Mouse (Mus musculus): Measurements from ENCODE around the gene Nags.

DNA sequence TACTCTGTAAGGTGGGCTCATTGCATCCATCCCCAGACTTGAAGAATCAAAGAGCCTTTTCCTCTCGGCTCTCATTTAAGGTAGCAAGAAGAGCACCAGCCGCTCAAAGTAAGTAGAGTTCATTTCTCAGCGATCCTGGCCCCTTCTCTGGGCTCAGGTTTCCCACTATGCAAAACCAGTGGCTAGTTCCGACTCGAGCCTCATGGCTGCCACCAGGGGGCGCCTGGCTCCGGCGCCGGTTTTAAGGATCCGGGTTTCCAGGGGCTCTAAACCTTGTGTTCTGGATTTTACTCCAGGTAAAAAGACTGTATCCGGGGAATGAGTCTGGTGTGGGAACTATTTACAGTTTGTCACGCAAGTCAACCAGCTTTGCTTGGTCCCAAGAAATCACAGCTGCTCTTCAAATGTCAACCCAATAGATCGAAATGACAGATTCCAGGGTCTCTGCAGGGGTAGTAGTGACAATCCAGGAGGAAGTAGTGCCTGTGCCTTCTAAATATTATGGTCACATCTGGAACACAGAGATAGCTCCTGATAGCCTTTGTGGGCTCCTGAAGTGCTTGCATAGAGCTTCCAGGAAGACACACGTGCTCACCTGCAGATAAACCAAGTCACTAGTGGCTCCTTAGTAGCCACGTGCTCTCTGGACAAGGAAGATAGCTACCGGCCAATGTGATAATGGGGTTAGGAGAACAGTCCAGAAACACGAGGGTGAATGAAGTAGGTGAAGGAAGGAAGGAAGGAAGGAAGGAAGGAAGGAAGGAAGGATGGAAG is 42.6 kb upstream of the Nags start:
- TF ChIP-seq POLR2A (IDR thresholded peaks at IDR 0.05; ENCODE audit: control insufficient read depth in 1 of 2, insufficient read depth in 1 of 2, low read depth in 1 of 2, low read length in 2 of 2, poor library complexity in 1 of 2) (no peak), MAX (IDR thresholded peaks at IDR 0.05; ENCODE audit: low read length) (peak; percentile 91), NRF1 (IDR thresholded peaks at IDR 0.05; ENCODE audit: insufficient read depth, low read depth, low read length, poor library complexity, severe bottlenecking) (no peak), POLR2AphosphoS2 (IDR thresholded peaks at IDR 0.05; ENCODE audit: low read length) (no peak), MEF2A (IDR thresholded peaks at IDR 0.05; ENCODE audit: extremely low read depth, insufficient replicate concordance, low read depth, low read length, poor library complexity, severe bottlenecking) (no peak), MXI1 (IDR thresholded peaks at IDR 0.05; ENCODE audit: low read depth, low read length) (peak; percentile 66), CTCF (IDR thresholded peaks at IDR 0.05 in 2 of 3, conservative IDR thresholded peaks at IDR 0.05 in 1 of 3; ENCODE audit: control insufficient read depth in 1 of 3, insufficient read depth in 1 of 3, low read depth in 2 of 3, low read length in 3 of 3, poor library complexity in 1 of 3, severe bottlenecking in 1 of 3) (peak; percentile 87 to 99 (median 95)), CHD1 (IDR thresholded peaks at IDR 0.05; ENCODE audit: low read depth, low read length) (no peak), CHD2 (IDR thresholded peaks at IDR 0.05; ENCODE audit: low read length) (no peak), GABPA (IDR thresholded peaks at IDR 0.05; ENCODE audit: low read depth, low read length) (no peak), POLR2AphosphoS5 (IDR thresholded peaks at IDR 0.05; ENCODE audit: borderline replicate concordance, low read depth, low read length) (no peak)

Measured in MEL (cell line).